Mouse (Mus musculus): ENCODE data around the gene Pgbd5. TPM values are rescaled to one million over a fixed set of nuclear protein-coding genes. Genes with fewer than 3 reads are reported as not detected.

Gene Pgbd5
- polyA plus RNA-seq, 1 experiment from 2014 or later, result 1.1 TPM

- no peaks in the 10 kb centered on the region for H3K4me1 ChIP-seq (ENCODE audit: control insufficient read depth, insufficient read depth, low read length)
- H3K9ac ChIP-seq (ENCODE audit: low read depth, low read length), result no peak overlapping the region
- H3K27ac ChIP-seq (ENCODE audit: low read depth, low read length), result no peak overlapping the region
- no peak overlapping the region for H3K4me2 ChIP-seq (replicated peaks; ENCODE audit: low read depth, low read length)
- 35% methylated on average over 11 of the region's 12 CpGs for WGBS
- no peaks in the 10 kb centered on the region for H3K36me3 ChIP-seq (ENCODE audit: control insufficient read depth, insufficient read depth, low read length)
- no peaks in the 10 kb centered on the region for H3K27me3 ChIP-seq (ENCODE audit: control insufficient read depth, insufficient read depth, low read length)
- no peaks in the 10 kb centered on the region for H3K9me3 ChIP-seq (ENCODE audit: control insufficient read depth, low read length)
- H3K4me3 ChIP-seq (ENCODE audit: low read length), result no peak overlapping the region
- peak; percentile 26; the same call in 1 of the 2 replicates for ATAC-seq (ENCODE audit: low FRiP score, low TSS enrichment)
Observed at GRCm38 (mm10) chr8:124398843-124399402, 40.5 kb downstream of the Pgbd5 start.

GRCm38 (mm10) chr8:124397321-124398065, 42.0 kb downstream of the Pgbd5 start:
- Histone ChIP-seq H3K4me2 (replicated peaks; ENCODE audit: low read depth, low read length) (no peak overlapping the region), H3K4me1 (ENCODE audit: control insufficient read depth, insufficient read depth, low read length) (no peaks in the 10 kb centered on the region), H3K9me3 (ENCODE audit: control insufficient read depth, low read length) (no peaks in the 10 kb centered on the region), H3K9ac (ENCODE audit: low read depth, low read length) (no peak overlapping the region), H3K36me3 (ENCODE audit: control insufficient read depth, insufficient read depth, low read length) (no peaks in the 10 kb centered on the region), H3K27ac (ENCODE audit: low read depth, low read length) (no peak overlapping the region), H3K27me3 (ENCODE audit: control insufficient read depth, insufficient read depth, low read length) (no peaks in the 10 kb centered on the region), H3K4me3 (ENCODE audit: low read length) (no peak overlapping the region)
- 81% methylated on average over 11 of the region's 11 CpGs for WGBS
- no peak for ATAC-seq (ENCODE audit: low FRiP score, low TSS enrichment)

- Histone ChIP-seq H3K4me2 (replicated peaks; ENCODE audit: low read depth, low read length) (no peak overlapping the region), H3K27me3 (ENCODE audit: control insufficient read depth, insufficient read depth, low read length) (no peaks in the 10 kb centered on the region), H3K27ac (ENCODE audit: low read depth, low read length) (no peak overlapping the region), H3K36me3 (ENCODE audit: control insufficient read depth, insufficient read depth, low read length) (no peaks in the 10 kb centered on the region), H3K9ac (ENCODE audit: low read depth, low read length) (no peak overlapping the region), H3K4me1 (ENCODE audit: control insufficient read depth, insufficient read depth, low read length) (no peaks in the 10 kb centered on the region), H3K9me3 (ENCODE audit: control insufficient read depth, low read length) (no peaks in the 10 kb centered on the region), H3K4me3 (ENCODE audit: low read length) (no peak overlapping the region)
- no peak for ATAC-seq (ENCODE audit: low FRiP score, low TSS enrichment)
- WGBS, result 95% methylated on average over 2 of the region's 2 CpGs
Observed at GRCm38 (mm10) chr8:124396531-124396930, 42.9 kb downstream of the Pgbd5 start.

- no peak for ATAC-seq (ENCODE audit: low FRiP score, low TSS enrichment)
- no peak overlapping the region for H3K4me3 ChIP-seq (ENCODE audit: low read length)
- WGBS, result 67% methylated on average over 7 of the region's 7 CpGs
- H3K9me3 ChIP-seq (ENCODE audit: control insufficient read depth, low read length), result no peaks in the 10 kb centered on the region
- H3K4me1 ChIP-seq (ENCODE audit: control insufficient read depth, insufficient read depth, low read length), result no peaks in the 10 kb centered on the region
- H3K27me3 ChIP-seq (ENCODE audit: control insufficient read depth, insufficient read depth, low read length), result no peaks in the 10 kb centered on the region
- H3K4me2 ChIP-seq (replicated peaks; ENCODE audit: low read depth, low read length), result no peak overlapping the region
- no peak overlapping the region for H3K27ac ChIP-seq (ENCODE audit: low read depth, low read length)
- no peak overlapping the region for H3K9ac ChIP-seq (ENCODE audit: low read depth, low read length)
- H3K36me3 ChIP-seq (ENCODE audit: control insufficient read depth, insufficient read depth, low read length), result no peaks in the 10 kb centered on the region
Observed at GRCm38 (mm10) chr8:124395392-124395791, 44.1 kb downstream of the Pgbd5 start.

GRCm38 (mm10) chr8:124394951-124395350, 44.5 kb downstream of the Pgbd5 start:
- Histone ChIP-seq H3K4me3 (ENCODE audit: low read length) (no peak overlapping the region), H3K36me3 (ENCODE audit: control insufficient read depth, insufficient read depth, low read length) (no peaks in the 10 kb centered on the region), H3K4me1 (ENCODE audit: control insufficient read depth, insufficient read depth, low read length) (no peaks in the 10 kb centered on the region), H3K9me3 (ENCODE audit: control insufficient read depth, low read length) (no peaks in the 10 kb centered on the region), H3K4me2 (replicated peaks; ENCODE audit: low read depth, low read length) (no peak overlapping the region), H3K27ac (ENCODE audit: low read depth, low read length) (no peak overlapping the region), H3K27me3 (ENCODE audit: control insufficient read depth, insufficient read depth, low read length) (no peaks in the 10 kb centered on the region), H3K9ac (ENCODE audit: low read depth, low read length) (no peak overlapping the region)
- 85% methylated on average over 7 of the region's 7 CpGs for WGBS
- no peak for ATAC-seq (ENCODE audit: low FRiP score, low TSS enrichment)

- ATAC-seq (ENCODE audit: low FRiP score, low TSS enrichment), result no peak
- Histone ChIP-seq H3K36me3 (ENCODE audit: control insufficient read depth, insufficient read depth, low read length) (no peaks in the 10 kb centered on the region), H3K4me2 (replicated peaks; ENCODE audit: low read depth, low read length) (no peak overlapping the region), H3K27me3 (ENCODE audit: control insufficient read depth, insufficient read depth, low read length) (no peaks in the 10 kb centered on the region), H3K4me3 (ENCODE audit: low read length) (no peak overlapping the region), H3K9me3 (ENCODE audit: control insufficient read depth, low read length) (no peaks in the 10 kb centered on the region), H3K27ac (ENCODE audit: low read depth, low read length) (no peak overlapping the region), H3K9ac (ENCODE audit: low read depth, low read length) (no peak overlapping the region), H3K4me1 (ENCODE audit: control insufficient read depth, insufficient read depth, low read length) (no peaks in the 10 kb centered on the region)
- WGBS, result 78% methylated on average over 4 of the region's 4 CpGs
Observed at GRCm38 (mm10) chr8:124393927-124394326, 45.5 kb downstream of the Pgbd5 start.

GRCm38 (mm10) chr8:124393013-124393412, 46.4 kb downstream of the Pgbd5 start:
- 90% methylated on average over 5 of the region's 5 CpGs for WGBS
- Histone ChIP-seq H3K4me1 (ENCODE audit: control insufficient read depth, insufficient read depth, low read length) (no peaks in the 10 kb centered on the region), H3K9ac (ENCODE audit: low read depth, low read length) (no peak overlapping the region), H3K9me3 (ENCODE audit: control insufficient read depth, low read length) (no peaks in the 10 kb centered on the region), H3K4me3 (ENCODE audit: low read length) (no peak overlapping the region), H3K36me3 (ENCODE audit: control insufficient read depth, insufficient read depth, low read length) (no peaks in the 10 kb centered on the region), H3K4me2 (replicated peaks; ENCODE audit: low read depth, low read length) (no peak overlapping the region), H3K27ac (ENCODE audit: low read depth, low read length) (no peak overlapping the region), H3K27me3 (ENCODE audit: control insufficient read depth, insufficient read depth, low read length) (no peaks in the 10 kb centered on the region)
- no peak for ATAC-seq (ENCODE audit: low FRiP score, low TSS enrichment)

GRCm38 (mm10) chr8:124392271-124393012, 47.0 kb downstream of the Pgbd5 start:
- no peak for ATAC-seq (ENCODE audit: low FRiP score, low TSS enrichment)

GRCm38 (mm10) chr8:124391191-124391590, 48.3 kb downstream of the Pgbd5 start:
- H3K36me3 ChIP-seq (ENCODE audit: control insufficient read depth, insufficient read depth, low read length), result no peaks in the 10 kb centered on the region
- no peaks in the 10 kb centered on the region for H3K9me3 ChIP-seq (ENCODE audit: control insufficient read depth, low read length)
- no peaks in the 10 kb centered on the region for H3K4me1 ChIP-seq (ENCODE audit: control insufficient read depth, insufficient read depth, low read length)
- WGBS, result 93% methylated on average over 7 of the region's 7 CpGs
- no peaks in the 10 kb centered on the region for H3K27me3 ChIP-seq (ENCODE audit: control insufficient read depth, insufficient read depth, low read length)
- no peak overlapping the region for H3K4me2 ChIP-seq (replicated peaks; ENCODE audit: low read depth, low read length)
- ATAC-seq (ENCODE audit: low FRiP score, low TSS enrichment), result no peak
- no peak overlapping the region for H3K27ac ChIP-seq (ENCODE audit: low read depth, low read length)
- H3K4me3 ChIP-seq (ENCODE audit: low read length), result no peak overlapping the region
- no peak overlapping the region for H3K9ac ChIP-seq (ENCODE audit: low read depth, low read length)

More at GRCm38 (mm10) chr8:124392271-124393012, 47.0 kb downstream of the Pgbd5 start:
- Histone ChIP-seq H3K4me2 (replicated peaks; ENCODE audit: low read depth, low read length) (no peak overlapping the region), H3K36me3 (ENCODE audit: control insufficient read depth, insufficient read depth, low read length) (no peaks in the 10 kb centered on the region), H3K4me1 (ENCODE audit: control insufficient read depth, insufficient read depth, low read length) (no peaks in the 10 kb centered on the region), H3K9me3 (ENCODE audit: control insufficient read depth, low read length) (no peaks in the 10 kb centered on the region), H3K9ac (ENCODE audit: low read depth, low read length) (no peak overlapping the region), H3K27me3 (ENCODE audit: control insufficient read depth, insufficient read depth, low read length) (no peaks in the 10 kb centered on the region), H3K27ac (ENCODE audit: low read depth, low read length) (no peak overlapping the region), H3K4me3 (ENCODE audit: low read length) (no peak overlapping the region)
- WGBS, result 66% methylated on average over 10 of the region's 10 CpGs

Measured in kidney, embryonic 14.5 days (tissue).